14 mouse cellular contexts compared by ENCODE assay signal in the genomic region with DNA sequence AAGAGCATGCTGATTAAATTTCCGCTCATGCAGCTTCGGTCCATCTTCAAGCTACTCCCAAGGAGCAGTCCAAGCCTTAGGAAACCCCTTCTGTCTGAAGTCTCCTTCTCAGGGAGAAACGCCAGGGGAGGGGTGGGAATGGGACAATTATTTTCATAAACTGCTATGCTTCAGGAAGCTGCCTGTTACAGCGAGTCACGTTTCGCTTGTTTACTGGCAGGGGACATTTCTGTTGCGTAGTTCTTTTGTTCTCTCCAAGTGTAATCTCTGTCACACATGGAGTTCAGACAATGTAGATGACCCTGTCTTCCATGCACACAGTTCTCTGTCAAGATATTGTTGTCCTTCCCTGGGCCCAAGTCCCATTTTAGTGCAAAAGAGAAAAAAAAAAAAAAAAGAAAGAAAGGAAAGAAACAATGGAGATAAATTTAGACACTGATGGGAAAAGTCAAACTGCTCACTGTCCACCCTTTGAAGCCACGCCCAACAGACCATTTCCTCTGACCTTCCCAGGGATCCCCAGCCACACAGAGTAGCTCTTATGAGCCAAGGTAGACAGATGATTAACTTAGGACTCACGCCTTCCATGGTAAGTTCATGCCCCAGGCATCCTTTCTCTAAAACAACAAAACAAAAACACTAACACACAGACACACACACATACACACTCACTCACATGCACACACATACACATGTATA.
A peak's percentile ranks its signal among the peaks of the same experiment; 100 is the strongest.
DNase-seq lines count a peak whose midpoint lies in the region; ATAC-seq and TF ChIP-seq lines count a peak whose summit lies in the region.
"Had no signal": no experiment of that assay in that cellular context is flagged by ENCODE, and none has a peak within 500 bp of the region (broad histone marks: within the 10 kb centered on the region; RNA-seq: fewer than 3 reads in every experiment).

No protein-coding gene starts in this region.

- TF ChIP-seq CTCF in kidney, postnatal 0 days (IDR thresholded peaks at IDR 0.05; ENCODE audit: low read depth) = no peak

- no peaks in the 10 kb centered on the region for H3K9me3 ChIP-seq in liver, embryonic 15.5 days (replicated peaks)
- no peaks in the 10 kb centered on the region for H3K9me3 ChIP-seq in heart, embryonic 16.5 days (replicated peaks; ENCODE audit: control insufficient read depth, low read length)
- H3K9me3 ChIP-seq in kidney, postnatal 0 days (replicated peaks; ENCODE audit: low read length) = no peaks in the 10 kb centered on the region
- H3K9me3 ChIP-seq: limb, embryonic 13.5 days; midbrain, embryonic 13.5 days; neural tube, embryonic 13.5 days had no signal

- ATAC-seq in liver, embryonic 15.5 days (ENCODE audit: insufficient read depth) = peak; percentile 37; the same call in 1 of the 2 replicates
- ATAC-seq in heart, embryonic 16.5 days (replicated peaks; ENCODE audit: extremely low read depth, insufficient read depth, low FRiP score) = 0 out of 2 replicates have a peak, but pooled peaks have one; percentile 42
- no peak for ATAC-seq in kidney, postnatal 0 days (replicated peaks; ENCODE audit: low FRiP score, low read depth)
- ATAC-seq: midbrain, embryonic 13.5 days had no signal

- H3K9ac ChIP-seq in liver, embryonic 15.5 days = no peak overlapping the region
- H3K9ac ChIP-seq in heart, embryonic 16.5 days (ENCODE audit: low read length) = no peak overlapping the region
- no peak overlapping the region for H3K9ac ChIP-seq in kidney, postnatal 0 days (ENCODE audit: low read depth, low read length)
- H3K9ac ChIP-seq: limb, embryonic 13.5 days; midbrain, embryonic 13.5 days; neural tube, embryonic 13.5 days had no signal

- no peaks in the 10 kb centered on the region for H3K27me3 ChIP-seq in liver, embryonic 15.5 days
- H3K27me3 ChIP-seq in heart, embryonic 16.5 days (ENCODE audit: control insufficient read depth, insufficient read depth, low read length) = no peaks in the 10 kb centered on the region
- no peaks in the 10 kb centered on the region for H3K27me3 ChIP-seq in kidney, postnatal 0 days (ENCODE audit: insufficient read depth, low read length)
- H3K27me3 ChIP-seq: limb, embryonic 13.5 days; midbrain, embryonic 13.5 days; neural tube, embryonic 13.5 days had no signal

- no peaks in the 10 kb centered on the region for H3K36me3 ChIP-seq in liver, embryonic 15.5 days (replicated peaks)
- H3K36me3 ChIP-seq in heart, embryonic 16.5 days (ENCODE audit: control insufficient read depth, insufficient read depth) = no peaks in the 10 kb centered on the region
- H3K36me3 ChIP-seq in kidney, postnatal 0 days (ENCODE audit: insufficient read depth, low read length) = no peaks in the 10 kb centered on the region
- H3K36me3 ChIP-seq: limb, embryonic 13.5 days; midbrain, embryonic 13.5 days; neural tube, embryonic 13.5 days had no signal

- H3K4me1 ChIP-seq in liver, embryonic 15.5 days (replicated peaks) = no peaks in the 10 kb centered on the region
- H3K4me1 ChIP-seq in heart, embryonic 16.5 days (ENCODE audit: control insufficient read depth, insufficient read depth, low read length) = peaks cover 19% of the 10 kb centered on the region
- no peaks in the 10 kb centered on the region for H3K4me1 ChIP-seq in kidney, postnatal 0 days (replicated peaks; ENCODE audit: insufficient read depth, low read length)
- H3K4me1 ChIP-seq: limb, embryonic 13.5 days; midbrain, embryonic 13.5 days had no signal

- no peak overlapping the region for H3K4me3 ChIP-seq in liver, embryonic 15.5 days (replicated peaks)
- no peak overlapping the region for H3K4me3 ChIP-seq in heart, embryonic 16.5 days (ENCODE audit: low read length)
- no peak overlapping the region for H3K4me3 ChIP-seq in kidney, postnatal 0 days (replicated peaks; ENCODE audit: low read depth, low read length)
- H3K4me3 ChIP-seq: limb, embryonic 13.5 days; midbrain, embryonic 13.5 days; neural tube, embryonic 13.5 days had no signal

- no peak overlapping the region for H3K27ac ChIP-seq in liver, embryonic 15.5 days (replicated peaks)
- peak overlapping the region; percentile 67 for H3K27ac ChIP-seq in heart, embryonic 16.5 days (ENCODE audit: low read length)
- H3K27ac ChIP-seq in kidney, postnatal 0 days = 0 out of 2 replicates have a peak overlapping the region, but pooled peaks have one; percentile 22
- H3K27ac ChIP-seq: limb, embryonic 13.5 days; midbrain, embryonic 13.5 days; neural tube, embryonic 13.5 days had no signal

- no peak overlapping the region for H3K4me2 ChIP-seq in liver, embryonic 15.5 days
- H3K4me2 ChIP-seq in heart, embryonic 16.5 days (ENCODE audit: low read depth, low read length) = no peak overlapping the region; the same call in 1 of the 2 replicates
- no peak overlapping the region for H3K4me2 ChIP-seq in kidney, postnatal 0 days (ENCODE audit: low read length)
- H3K4me2 ChIP-seq: limb, embryonic 13.5 days; midbrain, embryonic 13.5 days; neural tube, embryonic 13.5 days had no signal

- WGBS in liver, embryonic 15.5 days (ENCODE audit: insufficient replicate concordance) = 59% methylated on average over 9 of the region's 9 CpGs
- WGBS in heart, embryonic 16.5 days = 66% methylated on average over 9 of the region's 9 CpGs
- WGBS in kidney, postnatal 0 days = 62% methylated on average over 9 of the region's 9 CpGs

- no peak for DNase-seq in liver
- DNase-seq in kidney, postnatal 0 days (ENCODE audit: low spot score) = peak; percentile 44
- peak; percentile 82 for DNase-seq in lung, postnatal 36 days
- no peak for DNase-seq in layer of hippocampus, postnatal 36 days
- no peak for DNase-seq in frontal cortex, postnatal 14 days (ENCODE audit: low spot score in 2 of 2)
- DNase-seq in yolk sac, embryonic 10.5 days (ENCODE audit: low spot score) = no peak
- DNase-seq: gastrocnemius, postnatal 10 days; layer of hippocampus, adult 9-11 months; right cerebral cortex, postnatal 14 days had no signal

Comparison
In these comparisons a context has a peak if more than half of its experiments do, and no peak if none do; other contexts are left out.
1. DNase-seq: peak in kidney, postnatal 0 days (single experiment) and lung, postnatal 36 days (single experiment); none in liver (single experiment), layer of hippocampus, postnatal 36 days (0 of 2), frontal cortex, postnatal 14 days (0 of 2) and yolk sac, embryonic 10.5 days (single experiment).